Mouse (Mus musculus) heart, postnatal 0 days (tissue): ENCODE data around the gene Camk2g.

ENCODE experiments used
- CTCF ChIP-seq: IDR thresholded peaks from 2 replicates; pipeline ENCODE4 v1.5.1; 2016; ENCODE audit warnings: antibody characterized with exemption, control low read depth, low read depth
- EP300 ChIP-seq: IDR thresholded peaks from 2 replicates; pipeline ENCODE4 v1.6.1; 2016; ENCODE audit warnings: antibody characterized with exemption, low read depth

DNA sequence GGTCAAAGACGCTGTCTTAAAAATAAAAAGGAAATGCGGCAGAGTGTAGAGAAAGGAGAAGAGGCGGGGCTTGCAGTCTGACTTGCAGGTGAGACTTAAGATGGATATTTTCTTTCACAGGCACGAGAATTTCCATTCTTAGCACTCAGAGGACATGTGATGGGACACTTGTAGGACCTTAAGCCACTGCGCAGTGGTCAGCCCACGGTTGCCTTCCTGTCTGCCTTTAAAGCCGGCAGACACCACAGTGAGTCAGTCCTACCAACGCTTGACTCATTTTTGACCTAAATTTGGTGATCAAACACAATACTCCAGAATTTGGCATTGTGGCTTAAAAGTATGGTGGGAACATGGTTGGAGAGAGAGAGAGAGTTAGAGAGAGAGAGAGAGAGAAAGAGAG, 17.3 kb upstream of the Camk2g start:
- TF ChIP-seq CTCF (no peak), EP300 (no peak)
